Mouse (Mus musculus): ENCODE data around the gene Arap1. TPM values are rescaled to one million over a fixed set of nuclear protein-coding genes. Genes with fewer than 3 reads are reported as not detected.
A peak's percentile ranks its signal among the peaks of the same experiment; 100 is the strongest.

The Arap1 gene
- polyA plus RNA-seq (2014; fragmentation: Nextera tagmentation; extraction: Ambion mirVana) = 10.8 and 11.2 TPM in 2 replicates

DNA sequence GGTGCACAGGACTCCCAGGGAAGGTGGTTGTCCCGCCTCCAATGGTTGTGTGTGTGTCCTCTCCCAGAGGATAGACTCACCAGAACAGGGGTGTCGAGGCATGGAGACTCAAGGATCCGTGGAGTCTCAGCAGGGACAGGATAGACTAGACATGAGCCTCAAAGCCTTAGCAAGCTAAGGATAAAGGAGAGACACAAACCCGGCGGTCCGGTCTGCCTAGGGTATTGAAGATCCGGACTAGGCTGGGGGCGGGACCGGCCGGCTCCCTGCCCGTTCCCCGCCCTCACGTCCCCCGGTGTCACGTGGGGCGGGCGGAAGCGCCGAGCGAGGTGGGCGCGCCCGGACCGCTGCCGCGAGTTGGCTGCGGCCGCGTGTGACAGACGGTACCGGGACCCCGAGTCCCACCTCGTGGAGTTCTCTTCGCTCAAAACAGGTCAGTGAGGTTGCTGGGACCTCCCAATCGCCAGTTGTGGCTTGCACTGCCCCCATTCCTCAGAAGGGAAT is at the start of gene Arap1:
TSS of gene Arap1 (plus strand) at position 301 of the 504 bp plus-strand sequence.
- Histone ChIP-seq H3K9ac (ENCODE audit: low read length) (peak within 1 kb of the TSS; percentile 59), H3K27me3 (ENCODE audit: control insufficient read depth, insufficient read depth, low read length) (peaks cover 8% of the 10 kb centered on the region), H3K4me1 (ENCODE audit: control insufficient read depth, insufficient read depth, low read length) (peaks cover 5% of the 10 kb centered on the region; the same call in 1 of the 2 replicates), H3K9me3 (ENCODE audit: control insufficient read depth, low read length) (no peaks in the 10 kb centered on the region), H3K27ac (ENCODE audit: low read depth, low read length) (no peak within 1 kb of the TSS), H3K4me2 (peak within 1 kb of the TSS; percentile 96), H3K36me3 (ENCODE audit: control insufficient read depth, insufficient read depth, low read length) (no peaks in the 10 kb centered on the region), H3K4me3 (ENCODE audit: low read depth, low read length) (peak within 1 kb of the TSS; percentile 48)
- DNase-seq (ENCODE audit: low spot score, missing footprints) (peak; percentile 95), ATAC-seq (ENCODE audit: low FRiP score) (peak; percentile 74)
- WGBS = under 1% methylated on average over 35 of the region's 35 CpGs

DNA sequence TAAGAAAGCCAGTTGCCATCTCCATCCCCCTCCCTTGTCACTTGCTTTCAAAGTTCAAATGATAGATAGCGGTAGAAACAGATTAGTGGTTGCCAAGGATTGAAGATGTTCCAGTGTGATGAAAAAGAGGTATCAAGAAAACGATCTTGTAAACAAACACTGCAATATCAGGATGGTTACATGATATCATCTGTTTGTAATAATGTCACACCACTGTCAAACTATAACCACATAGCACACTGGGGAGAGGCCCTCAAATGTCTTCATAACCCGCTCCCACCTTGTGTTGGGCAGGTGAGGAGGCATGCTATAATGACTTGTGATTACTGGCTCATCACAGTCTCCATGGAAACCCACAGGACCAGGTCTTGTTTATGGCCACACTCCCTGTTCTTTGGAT is 49.5 kb upstream of the Arap1 start:
- H3K4me3 ChIP-seq (ENCODE audit: low read depth, low read length) = no peak overlapping the region
- ATAC-seq (ENCODE audit: low FRiP score) (no peak), DNase-seq (ENCODE audit: low spot score, missing footprints) (no peak)
- 87% methylated on average over 3 of the region's 3 CpGs for WGBS
- H3K36me3 ChIP-seq (ENCODE audit: control insufficient read depth, insufficient read depth, low read length) = no peaks in the 10 kb centered on the region
- peaks cover 7% of the 10 kb centered on the region; the same call in 1 of the 2 replicates for H3K27me3 ChIP-seq (ENCODE audit: control insufficient read depth, insufficient read depth, low read length)
- no peak overlapping the region for H3K4me2 ChIP-seq
- H3K9ac ChIP-seq (ENCODE audit: low read length) = no peak overlapping the region
- H3K9me3 ChIP-seq (ENCODE audit: control insufficient read depth, low read length) = no peaks in the 10 kb centered on the region
- peaks cover 21% of the 10 kb centered on the region for H3K4me1 ChIP-seq (ENCODE audit: control insufficient read depth, insufficient read depth, low read length)
- no peak overlapping the region for H3K27ac ChIP-seq (ENCODE audit: low read depth, low read length)

DNA sequence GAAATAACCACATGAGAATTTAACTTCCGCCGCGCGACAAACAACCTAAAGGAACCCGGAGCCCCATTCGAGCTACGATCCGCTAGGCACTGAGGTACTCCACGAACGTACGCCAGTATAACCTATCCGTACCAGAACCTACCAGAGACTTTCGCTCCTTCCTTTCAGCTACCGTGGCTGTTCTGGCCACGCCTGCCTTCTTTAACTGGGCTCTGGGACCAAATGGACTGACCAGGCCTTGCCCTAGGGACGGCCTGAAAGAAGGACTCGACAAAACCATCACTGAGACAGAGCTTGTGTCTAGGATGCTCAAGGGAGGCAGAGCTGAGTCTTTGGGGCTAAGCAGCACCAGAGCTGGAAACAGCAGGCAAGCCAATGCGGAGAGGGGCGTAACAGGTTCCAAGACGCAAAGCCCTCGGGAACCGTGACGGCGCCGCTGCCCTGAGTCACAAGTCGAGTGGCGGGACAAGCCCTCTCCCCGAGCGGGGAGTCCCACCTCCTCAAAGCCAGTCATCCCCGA is 46.4 kb upstream of the Arap1 start:
- peak overlapping the region; percentile 65 for H3K4me2 ChIP-seq
- DNase-seq (ENCODE audit: low spot score, missing footprints) (no peak), ATAC-seq (ENCODE audit: low FRiP score) (no peak)
- peaks cover 7% of the 10 kb centered on the region; the same call in 1 of the 2 replicates for H3K27me3 ChIP-seq (ENCODE audit: control insufficient read depth, insufficient read depth, low read length)
- WGBS = under 1% methylated on average over 30 of the region's 30 CpGs
- peak overlapping the region; percentile 57 for H3K9ac ChIP-seq (ENCODE audit: low read length)
- H3K36me3 ChIP-seq (ENCODE audit: control insufficient read depth, insufficient read depth, low read length) = no peaks in the 10 kb centered on the region
- H3K27ac ChIP-seq (ENCODE audit: low read depth, low read length) = no peak overlapping the region; the same call in 1 of the 2 replicates
- peaks cover 18% of the 10 kb centered on the region for H3K4me1 ChIP-seq (ENCODE audit: control insufficient read depth, insufficient read depth, low read length)
- H3K9me3 ChIP-seq (ENCODE audit: control insufficient read depth, low read length) = no peaks in the 10 kb centered on the region
- peak overlapping the region; percentile 65 for H3K4me3 ChIP-seq (ENCODE audit: low read depth, low read length)

DNA sequence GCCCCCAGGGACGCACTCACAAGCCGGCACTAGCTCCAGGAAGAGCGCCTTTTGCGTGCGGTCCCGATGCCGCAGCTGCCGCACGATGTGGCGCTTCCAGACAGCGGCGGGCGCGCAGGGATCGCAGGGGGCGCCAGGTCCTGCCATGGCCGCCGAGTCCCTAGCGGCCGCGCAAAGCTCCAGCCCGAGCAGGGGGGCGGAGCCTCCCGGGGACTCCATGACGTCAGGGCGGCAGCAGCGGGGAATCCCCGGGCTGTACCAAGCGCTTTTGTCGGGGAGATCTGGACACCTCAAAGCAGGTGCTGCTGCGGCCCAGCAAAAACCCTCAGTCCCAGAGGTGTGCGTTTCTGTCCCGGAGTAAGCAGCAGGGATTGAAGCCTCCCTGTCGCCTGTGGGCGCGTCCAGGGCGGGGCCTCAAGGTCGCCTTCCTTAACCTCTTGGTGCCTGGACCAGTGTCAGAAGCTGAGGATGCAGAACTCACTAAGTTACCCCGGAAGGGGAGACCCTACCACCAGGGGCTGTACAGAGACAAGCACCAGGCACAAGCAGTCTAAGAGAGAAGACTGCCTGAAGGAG is 45.9 kb upstream of the Arap1 start, which contains the start of gene Atg16l2:
TSS of gene Atg16l2 (minus strand) at position 371 of the 576 bp plus-strand sequence.
- WGBS = under 1% methylated on average over 39 of the region's 39 CpGs
- ATAC-seq (ENCODE audit: low FRiP score) (peak; percentile 96), DNase-seq (ENCODE audit: low spot score, missing footprints) (peak; percentile 99)
- peak within 1 kb of the TSS; percentile 65 for H3K4me2 ChIP-seq
- H3K27ac ChIP-seq (ENCODE audit: low read depth, low read length) = peak within 1 kb of the TSS; percentile 48
- peaks cover 16% of the 10 kb centered on the region for H3K4me1 ChIP-seq (ENCODE audit: control insufficient read depth, insufficient read depth, low read length)
- peak within 1 kb of the TSS; percentile 65 for H3K4me3 ChIP-seq (ENCODE audit: low read depth, low read length)
- H3K9me3 ChIP-seq (ENCODE audit: control insufficient read depth, low read length) = no peaks in the 10 kb centered on the region
- H3K36me3 ChIP-seq (ENCODE audit: control insufficient read depth, insufficient read depth, low read length) = no peaks in the 10 kb centered on the region
- peak within 1 kb of the TSS; percentile 57 for H3K9ac ChIP-seq (ENCODE audit: low read length)
- H3K27me3 ChIP-seq (ENCODE audit: control insufficient read depth, insufficient read depth, low read length) = peaks cover 7% of the 10 kb centered on the region; the same call in 1 of the 2 replicates

DNA sequence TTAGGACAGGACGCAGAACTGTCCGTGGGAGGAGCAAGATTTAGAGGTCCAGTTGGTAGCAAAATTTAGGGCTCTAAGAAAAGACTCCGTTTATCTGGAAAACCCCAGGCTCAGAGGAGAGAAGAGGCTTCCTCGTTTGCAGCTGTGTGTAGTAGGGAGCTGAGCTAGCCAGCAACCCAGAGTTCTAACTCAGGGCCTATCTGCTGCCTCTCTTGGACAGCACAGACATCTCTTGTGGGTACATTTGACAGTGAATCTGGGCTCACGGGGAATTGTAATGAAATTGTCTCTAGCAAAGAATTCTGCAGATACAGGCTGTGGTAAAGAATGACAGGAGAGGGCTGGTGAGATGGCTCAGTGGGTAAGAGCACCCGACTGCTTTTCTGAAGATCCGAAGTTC is 45.2 kb upstream of the Arap1 start:
- H3K4me3 ChIP-seq (ENCODE audit: low read depth, low read length) = peak overlapping the region; percentile 65
- H3K4me1 ChIP-seq (ENCODE audit: control insufficient read depth, insufficient read depth, low read length) = peaks cover 14% of the 10 kb centered on the region
- peak overlapping the region; percentile 48; the same call in 1 of the 2 replicates for H3K27ac ChIP-seq (ENCODE audit: low read depth, low read length)
- H3K27me3 ChIP-seq (ENCODE audit: control insufficient read depth, insufficient read depth, low read length) = peaks cover 7% of the 10 kb centered on the region; the same call in 1 of the 2 replicates
- WGBS = 19% methylated on average over 7 of the region's 7 CpGs
- H3K36me3 ChIP-seq (ENCODE audit: control insufficient read depth, insufficient read depth, low read length) = no peaks in the 10 kb centered on the region
- peak overlapping the region; percentile 57 for H3K9ac ChIP-seq (ENCODE audit: low read length)
- peak overlapping the region; percentile 65 for H3K4me2 ChIP-seq
- no peaks in the 10 kb centered on the region for H3K9me3 ChIP-seq (ENCODE audit: control insufficient read depth, low read length)
- ATAC-seq (ENCODE audit: low FRiP score) (no peak), DNase-seq (ENCODE audit: low spot score, missing footprints) (no peak)

DNA sequence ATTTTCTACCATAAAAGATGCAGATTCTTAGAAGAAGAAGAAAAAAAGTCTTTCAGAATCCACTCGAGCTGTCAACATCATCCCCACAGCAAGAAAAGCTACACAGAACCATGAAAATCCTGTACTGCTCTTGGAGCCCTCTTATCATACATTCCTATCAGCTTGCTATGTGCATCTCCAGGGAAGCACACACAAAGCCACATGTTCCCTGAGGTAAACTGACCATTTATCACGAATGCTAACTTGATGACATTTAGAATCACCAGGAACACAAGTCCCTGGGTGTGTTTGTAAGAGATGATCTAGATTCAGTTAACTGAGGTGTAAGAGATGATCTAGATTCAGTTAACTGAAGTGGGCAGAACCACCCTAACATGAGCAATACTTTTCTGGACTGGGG is 41.0 kb upstream of the Arap1 start:
- ATAC-seq (ENCODE audit: low FRiP score) (no peak), DNase-seq (ENCODE audit: low spot score, missing footprints) (no peak)
- Histone ChIP-seq H3K4me3 (ENCODE audit: low read depth, low read length) (no peak overlapping the region), H3K9ac (ENCODE audit: low read length) (no peak overlapping the region), H3K4me2 (no peak overlapping the region), H3K27me3 (ENCODE audit: control insufficient read depth, insufficient read depth, low read length) (no peaks in the 10 kb centered on the region), H3K4me1 (ENCODE audit: control insufficient read depth, insufficient read depth, low read length) (peaks cover 7% of the 10 kb centered on the region), H3K36me3 (ENCODE audit: control insufficient read depth, insufficient read depth, low read length) (no peaks in the 10 kb centered on the region), H3K9me3 (ENCODE audit: control insufficient read depth, low read length) (no peaks in the 10 kb centered on the region), H3K27ac (ENCODE audit: low read depth, low read length) (no peak overlapping the region)
- 66% methylated on average over 2 of the region's 2 CpGs for WGBS

DNA sequence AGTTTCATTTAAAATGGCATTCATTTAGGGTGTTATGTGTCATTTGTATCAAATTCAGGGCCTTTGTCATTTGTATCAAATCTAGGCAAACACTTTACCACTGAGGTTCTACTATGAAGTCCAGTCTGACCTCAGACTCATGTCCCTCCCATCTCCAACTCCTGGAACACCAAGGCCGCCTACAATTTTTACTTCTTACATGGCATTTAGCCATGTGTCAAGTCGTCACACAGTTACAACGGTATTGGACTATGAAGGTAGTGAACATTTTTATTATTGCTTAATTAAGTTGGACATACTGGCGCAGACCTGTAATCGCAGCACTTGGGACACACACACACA is 37.9 kb upstream of the Arap1 start:
- DNase-seq (ENCODE audit: low spot score, missing footprints) (no peak), ATAC-seq (ENCODE audit: low FRiP score) (no peak; the same call in 1 of the 2 replicates)
- Histone ChIP-seq H3K36me3 (ENCODE audit: control insufficient read depth, insufficient read depth, low read length) (no peaks in the 10 kb centered on the region), H3K27me3 (ENCODE audit: control insufficient read depth, insufficient read depth, low read length) (no peaks in the 10 kb centered on the region), H3K4me2 (peak overlapping the region; percentile 51), H3K4me1 (ENCODE audit: control insufficient read depth, insufficient read depth, low read length) (no peaks in the 10 kb centered on the region), H3K9me3 (ENCODE audit: control insufficient read depth, low read length) (no peaks in the 10 kb centered on the region), H3K4me3 (ENCODE audit: low read depth, low read length) (peak overlapping the region; percentile 52), H3K27ac (ENCODE audit: low read depth, low read length) (no peak overlapping the region), H3K9ac (ENCODE audit: low read length) (peak overlapping the region; percentile 70)
- WGBS = 40% methylated on average over 5 of the region's 5 CpGs

DNA sequence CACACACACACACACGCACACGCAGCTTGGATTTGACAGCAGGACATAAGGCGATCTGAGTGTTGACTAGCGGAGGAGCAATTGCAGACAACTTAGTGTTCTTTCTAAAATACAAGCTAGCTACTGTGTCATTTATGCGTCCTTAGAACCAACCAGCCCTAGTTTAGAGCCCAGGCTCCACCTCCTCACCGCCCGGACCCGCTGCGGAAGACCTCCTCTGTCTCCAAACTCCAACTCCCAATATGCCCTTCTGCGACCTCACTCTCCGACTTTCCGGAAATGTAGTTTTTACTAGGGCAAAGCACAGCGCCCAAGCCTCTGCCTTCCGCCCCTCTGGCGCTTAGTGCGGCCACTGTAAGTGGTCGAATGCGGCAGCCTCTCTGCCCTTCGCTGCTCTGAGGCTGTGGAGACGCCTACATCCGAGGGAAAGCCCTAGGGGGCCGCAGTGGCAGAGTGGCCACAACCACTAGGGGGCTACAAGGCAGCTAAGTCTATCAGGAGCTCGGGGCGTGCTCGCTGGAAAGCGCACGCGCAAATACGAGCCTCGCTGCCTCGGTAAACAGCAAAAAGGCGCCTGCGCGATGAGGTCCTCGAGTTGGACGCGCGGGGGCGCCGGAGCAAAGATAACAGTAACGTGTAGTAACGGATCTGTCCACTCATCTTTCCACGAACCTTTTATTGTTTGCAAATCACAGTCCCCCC is 37.4 kb upstream of the Arap1 start:
- no peaks in the 10 kb centered on the region for H3K27me3 ChIP-seq (ENCODE audit: control insufficient read depth, insufficient read depth, low read length)
- no peaks in the 10 kb centered on the region for H3K4me1 ChIP-seq (ENCODE audit: control insufficient read depth, insufficient read depth, low read length)
- under 1% methylated on average over 43 of the region's 43 CpGs for WGBS
- peak; percentile 99 for DNase-seq (ENCODE audit: low spot score, missing footprints)
- H3K36me3 ChIP-seq (ENCODE audit: control insufficient read depth, insufficient read depth, low read length) = no peaks in the 10 kb centered on the region
- H3K4me2 ChIP-seq = peak overlapping the region; percentile 51
- H3K9ac ChIP-seq (ENCODE audit: low read length) = peak overlapping the region; percentile 70
- H3K4me3 ChIP-seq (ENCODE audit: low read depth, low read length) = peak overlapping the region; percentile 52
- ATAC-seq (ENCODE audit: low FRiP score) = peak; percentile 97
- no peaks in the 10 kb centered on the region for H3K9me3 ChIP-seq (ENCODE audit: control insufficient read depth, low read length)
- peak overlapping the region; percentile 67 for H3K27ac ChIP-seq (ENCODE audit: low read depth, low read length)

DNA sequence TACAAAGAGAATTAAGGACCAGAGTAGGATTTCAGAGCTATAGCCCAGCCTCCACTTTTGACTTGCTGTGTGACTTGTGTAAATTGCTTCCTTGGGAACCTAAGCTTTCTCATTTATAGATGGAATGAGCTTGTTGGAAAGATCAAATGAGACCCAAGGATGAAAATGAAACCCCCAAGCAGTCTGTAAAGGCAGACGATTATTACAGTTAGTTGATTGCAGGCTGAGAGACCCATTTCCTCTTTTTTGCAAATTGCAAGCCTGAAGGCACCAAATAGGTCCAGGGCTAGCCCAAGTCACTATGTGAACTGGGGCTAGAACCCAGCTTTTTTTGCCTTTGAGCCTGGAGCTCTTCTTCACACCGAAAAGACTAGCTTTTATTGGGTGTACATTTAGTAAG is 36.8 kb upstream of the Arap1 start:
- Histone ChIP-seq H3K9me3 (ENCODE audit: control insufficient read depth, low read length) (no peaks in the 10 kb centered on the region), H3K27me3 (ENCODE audit: control insufficient read depth, insufficient read depth, low read length) (no peaks in the 10 kb centered on the region), H3K27ac (ENCODE audit: low read depth, low read length) (no peak overlapping the region), H3K36me3 (ENCODE audit: control insufficient read depth, insufficient read depth, low read length) (no peaks in the 10 kb centered on the region), H3K4me3 (ENCODE audit: low read depth, low read length) (peak overlapping the region; percentile 52; the same call in 1 of the 2 replicates), H3K4me2 (peak overlapping the region; percentile 51; the same call in 1 of the 2 replicates), H3K4me1 (ENCODE audit: control insufficient read depth, insufficient read depth, low read length) (no peaks in the 10 kb centered on the region), H3K9ac (ENCODE audit: low read length) (peak overlapping the region; percentile 70; the same call in 1 of the 2 replicates)
- ATAC-seq (ENCODE audit: low FRiP score) (no peak), DNase-seq (ENCODE audit: low spot score, missing footprints) (no peak)
- 43% methylated on average over 2 of the region's 2 CpGs for WGBS

All from midbrain, embryonic 11.5 days (tissue).